In the genomic region with DNA sequence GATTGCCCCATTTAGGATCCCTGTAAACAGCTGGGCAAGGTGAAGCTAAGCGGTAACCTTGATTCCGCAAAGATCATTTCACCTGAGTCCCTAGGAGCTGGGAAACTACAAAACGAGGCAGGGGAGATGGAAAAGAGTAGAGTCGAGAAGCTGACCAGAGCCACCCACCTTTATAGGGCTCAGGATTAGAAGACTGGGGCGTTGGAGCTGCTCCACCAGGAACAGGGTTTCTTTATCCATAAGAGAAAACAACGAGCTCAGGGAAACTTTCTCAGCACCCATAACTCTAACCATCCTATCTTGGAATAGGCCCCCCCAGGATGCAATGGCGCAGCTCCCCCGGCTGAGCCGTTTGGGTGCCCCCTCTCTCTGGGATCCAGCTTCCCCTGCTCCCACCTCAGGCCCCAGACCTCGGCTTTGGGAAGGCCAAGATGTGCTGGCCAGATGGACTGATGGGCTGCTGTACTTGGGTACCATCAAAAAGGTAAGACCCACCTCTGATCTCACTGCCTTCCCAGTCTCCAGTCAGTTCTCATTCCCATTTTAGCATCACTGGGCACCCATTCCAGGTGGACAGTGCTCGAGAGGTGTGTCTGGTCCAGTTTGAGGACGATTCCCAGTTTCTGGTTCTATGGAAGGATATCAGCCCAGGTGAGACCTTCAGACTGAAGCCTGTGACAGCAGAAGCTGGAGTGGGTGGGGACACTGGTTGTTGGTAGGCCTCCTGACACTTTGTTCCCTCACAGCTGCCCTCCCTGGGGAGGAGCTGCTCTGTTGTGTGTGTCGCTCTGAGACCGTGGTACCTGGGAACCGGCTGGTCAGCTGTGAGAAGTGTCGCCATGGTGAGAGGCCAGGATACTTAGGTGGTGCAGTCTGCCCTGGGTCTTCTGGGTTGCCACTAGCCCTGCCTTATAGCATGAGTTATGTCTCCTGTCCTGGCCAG, we compare ENCODE assay signal across 9 mouse cellular contexts. TPM values are rescaled to one million over a fixed set of nuclear protein-coding genes. Genes with fewer than 3 reads are reported as not detected.
DNase-seq lines count a peak whose midpoint lies in the region; ATAC-seq and TF ChIP-seq lines count a peak whose summit lies in the region.
"Had no signal": no experiment of that assay in that cellular context is flagged by ENCODE, and none has a peak within 500 bp of the region (broad histone marks: within the 10 kb centered on the region; RNA-seq: fewer than 3 reads in every experiment).

No protein-coding gene starts in this region.

- H3K79me2 ChIP-seq in heart, adult 2 months (replicated peaks; ENCODE audit: control insufficient read depth, insufficient read depth, low read length), result no peaks in the 10 kb centered on the region

- peak overlapping the region; percentile 86 for H3K9ac ChIP-seq in heart, adult 2 months (ENCODE audit: low read depth, low read length)
- H3K9ac ChIP-seq in liver, embryonic 13.5 days, result peak overlapping the region; percentile 81

- intact Hi-C loops in heart, adult 2 months (cut with DNase I), result loop anchor here (5.0 kb wide), 2 partner anchors 93 to 217 kb away; a partner anchor contains a TSS

- TF ChIP-seq EP300 in heart, adult 2 months (IDR thresholded peaks at IDR 0.05; ENCODE audit: insufficient read depth, low read depth, low read length), result no peak

- H3K36me3 ChIP-seq in heart, adult 2 months (ENCODE audit: control insufficient read depth, insufficient read depth, low read length), result no peaks in the 10 kb centered on the region; the same call in 1 of the 2 replicates
- H3K36me3 ChIP-seq in liver, embryonic 13.5 days, result peaks cover 76% of the 10 kb centered on the region

- H3K9me3 ChIP-seq in liver, embryonic 13.5 days (replicated peaks), result no peaks in the 10 kb centered on the region

- H3K4me2 ChIP-seq in liver, embryonic 13.5 days, result peak overlapping the region; percentile 99

- 76% methylated on average over 16 of the region's 16 CpGs for WGBS in heart, adult 2 months
- 74% methylated on average over 16 of the region's 16 CpGs for WGBS in liver, embryonic 13.5 days (ENCODE audit: insufficient replicate concordance)

- no peak for DNase-seq in heart, adult 2 months
- no peak for DNase-seq in heart, adult 8-10 months (ENCODE audit: low spot score)
- peak; percentile 20 for DNase-seq in urinary bladder, adult 2 months (ENCODE audit: low spot score)
- DNase-seq in urinary bladder, postnatal 14 days (ENCODE audit: low spot score), result no peak
- DNase-seq in liver, embryonic 13.5 days, result no peak
- no peak for DNase-seq in frontal cortex, adult 2 months (ENCODE audit: extremely low spot score in 1 of 2, low spot score in 1 of 2)
- no peak for DNase-seq in adrenal gland, postnatal 25 days
- no peak for DNase-seq in retina, postnatal 1 day
- DNase-seq: kidney, adult 11 months had no signal

- ATAC-seq in liver, embryonic 13.5 days (ENCODE audit: low read depth), result no peak

- TF ChIP-seq POLR2A in heart, adult 2 months (IDR thresholded peaks at IDR 0.05; ENCODE audit: insufficient read depth, low read depth, low read length), result no peak

- H3K4me1 ChIP-seq in heart, adult 2 months (ENCODE audit: control insufficient read depth, insufficient read depth, low read length), result peaks cover 2% of the 10 kb centered on the region
- peaks cover 46% of the 10 kb centered on the region for H3K4me1 ChIP-seq in liver, embryonic 13.5 days (replicated peaks)

- TF ChIP-seq CTCF in heart, adult 2 months (IDR thresholded peaks at IDR 0.05), result no peak

- peak overlapping the region; percentile 99 for H3K4me3 ChIP-seq in heart, adult 2 months
- H3K4me3 ChIP-seq in liver, embryonic 13.5 days (replicated peaks), result peak overlapping the region; percentile 71

- peak overlapping the region; percentile 95 for H3K27ac ChIP-seq in heart, adult 2 months
- H3K27ac ChIP-seq in liver, embryonic 13.5 days, result no peak overlapping the region; the same call in 1 of the 2 replicates

- no peaks in the 10 kb centered on the region for H3K27me3 ChIP-seq in heart, adult 2 months (ENCODE audit: control insufficient read depth, insufficient read depth, low read length)
- no peaks in the 10 kb centered on the region for H3K27me3 ChIP-seq in liver, embryonic 13.5 days

RNA-seq across cellular contexts. Expression of a gene that starts 1.3 kb away (rescaled TPM):
- total RNA-seq in heart, adult 2 months (2021), result 10 to 100 TPM; 17.8 to 18.1 TPM
- polyA plus RNA-seq in heart, adult 2 months (2012; rRNA removed), result 35.3 and 36.8 TPM in 2 replicates
- 10 to 100 TPM; 15.4 to 20.7 (median 16.1) TPM for total RNA-seq in heart, adult 8-10 months (2022)
- 51.2 and 65.3 TPM in 2 replicates for polyA plus RNA-seq in urinary bladder, adult 2 months (2012; rRNA removed)
- polyA plus RNA-seq in liver, embryonic 13.5 days (2015; fragmentation: Nextera tagmentation; extraction: Ambion mirVana), result 1.4 and 1.6 TPM in 2 replicates
- 44.1 and 44.7 TPM in 2 replicates for polyA plus RNA-seq in frontal cortex, adult 2 months (2012; rRNA removed)
- total RNA-seq in adrenal gland, postnatal 25 days (2021), result 29.8 and 44.1 TPM in 2 replicates

RNA-seq across cellular contexts. Expression of a gene that starts 5.2 kb away (rescaled TPM):
- total RNA-seq in heart, adult 2 months (2021), result 10 to 100 TPM; 78.6 to 94.2 TPM
- polyA plus RNA-seq in heart, adult 2 months (2012; rRNA removed), result 85.1 and 96.6 TPM in 2 replicates
- total RNA-seq in heart, adult 8-10 months (2022), result 10 to 100 TPM; 91.9 to 98.0 (median 95.8) TPM
- 122 and 145 TPM in 2 replicates for polyA plus RNA-seq in urinary bladder, adult 2 months (2012; rRNA removed)
- polyA plus RNA-seq in liver, embryonic 13.5 days (2015; fragmentation: Nextera tagmentation; extraction: Ambion mirVana), result 111 and 118 TPM in 2 replicates
- 120 and 132 TPM in 2 replicates for polyA plus RNA-seq in frontal cortex, adult 2 months (2012; rRNA removed)
- 150 and 153 TPM in 2 replicates for total RNA-seq in adrenal gland, postnatal 25 days (2021)

RNA-seq across cellular contexts. Expression of a gene that starts 6.9 kb away (rescaled TPM):
- total RNA-seq in heart, adult 2 months (2021), result 1 to 10 TPM; 4.1 to 4.2 TPM
- 6.7 and 9.0 TPM in 2 replicates for polyA plus RNA-seq in heart, adult 2 months (2012; rRNA removed)
- total RNA-seq in heart, adult 8-10 months (2022), result 1 to 10 TPM; 3.6 to 5.2 (median 4.7) TPM
- 22.1 and 32.4 TPM in 2 replicates for polyA plus RNA-seq in urinary bladder, adult 2 months (2012; rRNA removed)
- 0.25 and 0.44 TPM in 2 replicates for polyA plus RNA-seq in liver, embryonic 13.5 days (2015; fragmentation: Nextera tagmentation; extraction: Ambion mirVana)
- 212 and 226 TPM in 2 replicates for polyA plus RNA-seq in frontal cortex, adult 2 months (2012; rRNA removed)
- total RNA-seq in adrenal gland, postnatal 25 days (2021), result 25.9 and 26.7 TPM in 2 replicates

RNA-seq across cellular contexts. Expression of a gene that starts 17.3 kb away (rescaled TPM):
- under 1 TPM; 0.26 to 0.36 TPM for total RNA-seq in heart, adult 2 months (2021)
- polyA plus RNA-seq in heart, adult 2 months (2012; rRNA removed), result 0.62 and 0.79 TPM in 2 replicates
- under 1 TPM; 0.29 to 0.81 (median 0.48) TPM for total RNA-seq in heart, adult 8-10 months (2022)
- 1.7 and 1.8 TPM in 2 replicates for polyA plus RNA-seq in urinary bladder, adult 2 months (2012; rRNA removed)
- polyA plus RNA-seq in liver, embryonic 13.5 days (2015; fragmentation: Nextera tagmentation; extraction: Ambion mirVana), result 4.7 and 5.2 TPM in 2 replicates
- 4.2 and 4.5 TPM in 2 replicates for polyA plus RNA-seq in frontal cortex, adult 2 months (2012; rRNA removed)
- 3.5 and 4.0 TPM in 2 replicates for total RNA-seq in adrenal gland, postnatal 25 days (2021)

RNA-seq across cellular contexts. Expression of a gene that starts 38.8 kb away (rescaled TPM):
- total RNA-seq in heart, adult 2 months (2021), result 1 to 10 TPM; 1.5 to 3.5 TPM
- 2.4 and 2.8 TPM in 2 replicates for polyA plus RNA-seq in heart, adult 2 months (2012; rRNA removed)
- 1 to 10 TPM in 3 of 4 experiments, not detected in 1; 1.5 to 3.4 (median 2.2) TPM for total RNA-seq in heart, adult 8-10 months (2022)
- 8.4 and 9.4 TPM in 2 replicates for polyA plus RNA-seq in urinary bladder, adult 2 months (2012; rRNA removed)
- polyA plus RNA-seq in liver, embryonic 13.5 days (2015; fragmentation: Nextera tagmentation; extraction: Ambion mirVana), result 6.3 and 7.0 TPM in 2 replicates
- polyA plus RNA-seq in frontal cortex, adult 2 months (2012; rRNA removed), result 16.7 and 17.4 TPM in 2 replicates
- total RNA-seq in adrenal gland, postnatal 25 days (2021), result 5.1 and 8.0 TPM in 2 replicates

Comparison
In these comparisons a context has a peak if more than half of its experiments do, and no peak if none do; other contexts are left out.
1. RNA of a gene that starts 1.3 kb away (polyA plus RNA-seq): 51.2 to 65.3 TPM in urinary bladder, adult 2 months, 44.1 to 44.7 TPM in frontal cortex, adult 2 months and 35.3 to 36.8 TPM in heart, adult 2 months; 1.4 to 1.6 TPM in liver, embryonic 13.5 days; every median in the first group is over 10 times any median in the second.